Mouse (Mus musculus) lung, postnatal 36 days (tissue): ENCODE results near the gene Qsox1.

Source experiments
- DNase-seq: peaks from one replicate; pipeline ENCODE4 v3.0.0; 2022; ENCODE audit warnings: mixed read lengths

Qsox1 gene

GRCm38 (mm10) chr1:155742411-155743363 is 70.0 kb downstream of the Qsox1 start:
- DNase-seq: peak; percentile 2

GRCm38 (mm10) chr1:155741988-155742387 is 70.7 kb downstream of the Qsox1 start:
- no peak for DNase-seq

GRCm38 (mm10) chr1:155741378-155741945 is 71.2 kb downstream of the Qsox1 start:
- DNase-seq: no peak

DNA sequence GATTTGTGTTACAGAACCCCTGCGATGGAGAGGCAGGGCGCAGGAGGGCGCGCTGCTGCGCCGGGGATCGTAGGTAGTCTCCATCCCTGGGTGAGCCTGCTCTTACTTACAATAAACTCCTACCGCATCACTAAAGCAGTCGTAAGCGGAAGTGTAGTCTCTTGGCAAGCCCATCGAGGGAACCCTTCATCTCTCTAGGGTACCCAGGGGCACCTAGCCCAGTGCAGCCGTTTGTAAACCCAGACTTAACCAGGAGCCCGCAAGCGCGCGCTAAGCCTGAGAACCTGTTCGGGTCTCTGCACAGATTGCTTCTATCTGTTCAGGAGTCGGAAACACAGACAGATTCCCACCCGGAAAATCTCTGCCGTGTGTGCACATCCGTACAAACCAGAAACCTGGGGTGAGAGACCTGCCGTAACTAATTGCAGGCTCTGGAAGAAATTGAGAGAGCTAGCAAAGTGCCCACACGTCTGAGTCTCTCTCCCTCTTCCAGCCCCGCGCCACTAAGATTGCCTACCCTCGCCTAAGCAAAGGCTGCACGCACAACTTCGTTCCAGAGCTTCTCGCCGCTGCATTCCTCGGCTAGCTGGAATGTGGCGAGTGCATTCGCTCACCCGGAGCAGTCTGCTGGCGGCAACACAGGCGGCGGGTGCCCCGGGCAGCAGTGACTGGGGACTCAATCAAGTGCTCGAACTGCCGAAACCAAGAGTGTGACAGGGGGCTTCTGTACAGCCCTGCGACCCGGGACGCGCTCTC is 71.9 kb downstream of the Qsox1 start:
- DNase-seq: peak; percentile 9

DNA sequence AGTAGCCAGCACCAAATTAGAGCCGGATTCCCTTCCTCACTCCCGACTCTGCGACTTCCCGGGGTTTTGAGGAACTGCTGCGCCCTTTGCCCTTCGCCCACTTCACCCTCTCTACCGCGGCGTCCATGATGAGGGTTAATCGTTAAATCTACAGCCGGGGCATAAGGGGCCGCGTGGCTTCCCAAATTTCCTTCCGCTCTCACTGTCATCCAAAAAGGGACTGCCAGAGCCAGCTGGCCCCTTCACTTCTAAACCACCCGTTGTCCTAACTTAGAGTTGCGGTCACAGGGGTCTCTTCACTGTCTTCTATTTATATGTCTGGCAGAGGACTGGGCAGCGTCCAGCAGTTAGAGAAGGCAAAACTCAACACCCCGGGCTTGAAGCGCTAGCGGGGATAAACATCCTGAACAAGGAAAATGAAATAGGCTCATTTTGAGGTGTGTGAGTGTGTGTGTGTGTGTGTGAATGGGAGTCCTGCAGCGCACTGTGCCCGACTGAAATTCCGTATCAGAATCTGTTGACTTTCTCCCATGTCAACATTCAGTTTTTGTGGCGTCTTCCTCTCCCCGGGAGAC is 74.8 kb downstream of the Qsox1 start:
- no peak for DNase-seq

GRCm38 (mm10) chr1:155737017-155737808 is 75.5 kb downstream of the Qsox1 start:
- peak; percentile 5 for DNase-seq

DNA sequence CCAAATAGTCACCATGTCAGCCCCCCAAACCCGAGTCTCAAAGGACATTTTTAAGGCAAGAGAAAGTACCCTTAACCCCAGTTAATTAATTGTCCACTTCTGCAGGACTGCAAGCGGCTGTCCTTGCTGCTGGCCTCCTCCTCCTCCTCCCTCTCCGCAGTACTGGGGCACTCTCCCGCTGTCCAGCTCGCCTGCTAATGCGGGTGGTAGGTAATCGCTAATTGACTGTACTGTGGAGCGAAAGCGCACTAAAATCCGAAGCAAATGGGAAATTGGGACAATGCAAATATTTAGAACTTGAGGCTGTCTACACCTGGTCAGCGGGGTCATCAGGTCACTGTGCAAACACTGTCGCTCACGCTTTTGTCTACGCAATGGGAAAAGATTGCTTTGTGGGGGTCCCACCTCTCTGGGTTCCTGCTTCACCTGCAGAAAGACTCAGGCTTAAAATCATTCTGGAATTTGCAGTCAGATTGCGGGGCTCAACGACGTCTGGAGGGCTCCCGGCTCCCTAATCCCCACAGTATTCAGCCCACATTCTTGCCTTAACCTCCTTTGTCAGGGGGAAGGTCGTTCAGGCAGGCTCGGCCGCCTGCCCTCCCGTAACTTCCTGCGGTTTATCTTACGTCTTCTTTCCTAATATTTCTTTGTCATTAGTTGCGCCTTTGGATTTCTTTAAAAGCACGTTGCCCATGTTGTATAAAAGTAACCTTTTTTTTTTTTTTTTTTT is 76.4 kb downstream of the Qsox1 start:
- no peak for DNase-seq

GRCm38 (mm10) chr1:155731156-155731555 is 81.5 kb downstream of the Qsox1 start:
- no peak for DNase-seq

GRCm38 (mm10) chr1:155729113-155729795 is 83.4 kb downstream of the Qsox1 start:
- DNase-seq: no peak

- DNase-seq: no peak
Observed at GRCm38 (mm10) chr1:155727830-155728229, 84.9 kb downstream of the Qsox1 start.
